Mouse (Mus musculus) macrophage (primary cell): ENCODE data around the gene Ulk4. TPM values are rescaled to one million over a fixed set of nuclear protein-coding genes. Genes with fewer than 3 reads are reported as not detected.

Source experiments
- H3K27ac ChIP-seq: fragments of 350-480 bp; formaldehyde crosslinking; 2 replicates; pipeline ENCODE4 v1.9.0; 2021
- H3K36me3 ChIP-seq: fragments of 350-480 bp; formaldehyde crosslinking; 2 replicates; pipeline ENCODE4 v1.9.0; 2021; ENCODE audit errors: inconsistent target
- H3K4me3 ChIP-seq: fragments of 350-480 bp; formaldehyde crosslinking; 2 replicates; pipeline ENCODE4 v1.9.0; 2021; ENCODE audit errors: inconsistent target
- H3K79me2 ChIP-seq: fragments of 350-480 bp; formaldehyde crosslinking; 2 replicates; pipeline ENCODE4 v1.9.0; 2021; ENCODE audit errors: inconsistent target
- WGBS: methylation state at CpG from one replicate; pipeline ENCODE4 v1.1.7; 2026; ENCODE audit warnings: inconsistent platforms; ENCODE audit not compliant: missing documents; 5-methylcytosine and 5-hydroxymethylcytosine counted together
- polyA plus RNA-seq: library from polyadenylated mRNA; stranded (reverse); fragments of 250-400 nt; gene quantifications from 3 replicates; pipeline ENCODE4 v1.2.4, GENCODE M21; 2018; ENCODE audit warnings: inconsistent platforms

The Ulk4 gene
- polyA plus RNA-seq, 1 experiment from 2014 or later: 2.2 TPM

- H3K79me2 ChIP-seq: no peaks in the 10 kb centered on the region
- H3K36me3 ChIP-seq: no peaks in the 10 kb centered on the region
- no peak overlapping the region for H3K4me3 ChIP-seq
- no peak overlapping the region for H3K27ac ChIP-seq
- 89% methylated on average over 9 of the region's 9 CpGs for WGBS
Measured at GRCm38 (mm10) chr9:121156253-121156831, 120.7 kb downstream of the Ulk4 start.

DNA sequence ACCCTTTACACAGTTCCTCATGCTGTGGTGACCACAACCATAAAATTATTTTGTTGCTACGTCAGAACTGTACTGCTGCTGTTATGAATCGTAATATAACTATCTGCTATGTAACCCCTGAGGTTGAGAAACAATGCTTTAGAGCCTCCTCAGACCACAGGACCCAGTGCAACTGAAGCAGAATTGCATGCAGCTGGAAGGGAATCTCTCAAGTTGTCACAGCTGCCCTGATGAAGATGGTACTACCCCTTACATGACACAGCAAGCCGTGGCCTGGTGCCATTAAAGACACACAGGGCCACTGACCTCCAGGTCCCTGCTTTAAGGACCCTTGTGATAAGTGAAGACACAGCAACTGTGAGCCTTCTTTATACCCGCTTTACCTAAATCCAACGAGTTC lies 123.7 kb downstream of the Ulk4 start:
- 85% methylated on average over 5 of the region's 5 CpGs for WGBS

GRCm38 (mm10) chr9:121148602-121149001 lies 128.4 kb downstream of the Ulk4 start:
- WGBS: 94% methylated on average over 3 of the region's 3 CpGs

More for the DNA sequence above, 123.7 kb downstream of the Ulk4 start:
- Histone ChIP-seq H3K27ac (no peak overlapping the region), H3K4me3 (no peak overlapping the region), H3K36me3 (no peaks in the 10 kb centered on the region), H3K79me2 (no peaks in the 10 kb centered on the region)

GRCm38 (mm10) chr9:121143208-121143607 lies 133.8 kb downstream of the Ulk4 start:
- 92% methylated on average over 6 of the region's 6 CpGs for WGBS
- Histone ChIP-seq H3K36me3 (no peaks in the 10 kb centered on the region), H3K79me2 (no peaks in the 10 kb centered on the region), H3K27ac (no peak overlapping the region), H3K4me3 (no peak overlapping the region)

More at GRCm38 (mm10) chr9:121148602-121149001, 128.4 kb downstream of the Ulk4 start:
- H3K4me3 ChIP-seq: no peak overlapping the region
- H3K79me2 ChIP-seq: no peaks in the 10 kb centered on the region
- no peaks in the 10 kb centered on the region for H3K36me3 ChIP-seq
- H3K27ac ChIP-seq: no peak overlapping the region

DNA sequence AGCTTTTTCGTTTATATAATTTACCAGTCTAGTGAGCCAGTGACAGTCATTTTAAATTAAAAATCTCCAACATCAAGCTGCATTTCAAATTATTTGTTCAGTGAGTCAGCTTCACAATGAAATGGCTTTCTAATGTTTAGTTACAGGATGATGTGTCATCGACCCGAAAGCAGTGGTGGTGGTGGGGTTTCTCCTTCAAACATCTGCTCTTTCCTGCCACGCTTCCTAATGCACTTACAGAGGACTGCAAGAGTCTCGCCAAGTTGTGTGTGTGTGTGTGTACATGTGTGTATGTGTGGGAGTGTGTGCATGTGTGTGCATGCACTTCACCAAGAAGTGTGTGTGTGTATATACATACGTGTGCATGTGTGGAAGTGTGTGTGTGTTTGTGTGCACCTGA lies 144.4 kb downstream of the Ulk4 start:
- Histone ChIP-seq H3K79me2 (no peaks in the 10 kb centered on the region), H3K27ac (no peak overlapping the region), H3K4me3 (no peak overlapping the region), H3K36me3 (no peaks in the 10 kb centered on the region)
- WGBS: 20% methylated on average over 6 of the region's 6 CpGs

GRCm38 (mm10) chr9:121129533-121129932 lies 147.5 kb downstream of the Ulk4 start:
- WGBS: 100% methylated on average over 2 of the region's 2 CpGs
- H3K36me3 ChIP-seq: no peaks in the 10 kb centered on the region
- no peak overlapping the region for H3K4me3 ChIP-seq
- H3K79me2 ChIP-seq: no peaks in the 10 kb centered on the region
- no peak overlapping the region for H3K27ac ChIP-seq

DNA sequence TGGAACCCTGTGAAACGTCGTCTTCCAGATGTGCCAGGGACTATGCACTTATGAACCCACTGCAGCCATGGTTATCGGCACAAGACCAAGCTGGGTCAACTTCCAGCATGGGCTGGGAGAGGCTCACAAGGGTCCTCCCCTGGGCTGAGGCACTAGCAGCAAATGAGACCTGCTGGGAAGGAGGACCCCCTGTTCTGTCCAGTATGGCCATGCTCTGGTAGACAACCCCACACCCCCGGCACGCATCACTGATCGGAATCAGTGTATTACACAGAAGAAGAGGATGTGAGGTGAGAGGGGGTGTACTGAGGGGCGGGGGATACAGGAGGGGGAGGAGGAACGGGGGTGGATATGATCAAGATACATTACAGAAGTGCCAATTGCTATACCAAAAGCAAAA lies 148.1 kb downstream of the Ulk4 start:
- WGBS: 100% methylated on average over 3 of the region's 8 CpGs
- no peak overlapping the region for H3K27ac ChIP-seq
- H3K36me3 ChIP-seq: no peaks in the 10 kb centered on the region
- no peak overlapping the region for H3K4me3 ChIP-seq
- no peaks in the 10 kb centered on the region for H3K79me2 ChIP-seq

DNA sequence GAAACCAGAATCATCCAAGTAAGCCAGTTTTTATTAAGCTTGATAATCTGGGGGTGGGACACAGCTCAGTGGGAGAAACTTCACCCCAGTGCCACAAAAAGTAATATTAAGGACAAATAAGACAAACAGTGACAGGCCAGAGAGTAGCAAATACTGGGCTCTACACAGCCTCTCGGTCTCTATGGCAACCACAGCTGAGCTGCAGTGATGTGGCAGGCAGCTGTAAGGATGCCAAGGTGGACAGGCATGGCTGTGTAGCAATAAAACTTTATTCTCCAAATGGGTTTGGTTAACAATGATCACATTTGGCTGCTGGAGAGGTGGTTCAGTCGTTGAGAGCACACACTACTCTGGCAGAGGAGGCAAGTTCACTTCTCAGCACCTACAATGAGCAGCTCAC lies 150.0 kb downstream of the Ulk4 start:
- Histone ChIP-seq H3K36me3 (no peaks in the 10 kb centered on the region), H3K27ac (no peak overlapping the region), H3K79me2 (no peaks in the 10 kb centered on the region), H3K4me3 (no peak overlapping the region)
- 77% methylated on average over 2 of the region's 2 CpGs for WGBS

DNA sequence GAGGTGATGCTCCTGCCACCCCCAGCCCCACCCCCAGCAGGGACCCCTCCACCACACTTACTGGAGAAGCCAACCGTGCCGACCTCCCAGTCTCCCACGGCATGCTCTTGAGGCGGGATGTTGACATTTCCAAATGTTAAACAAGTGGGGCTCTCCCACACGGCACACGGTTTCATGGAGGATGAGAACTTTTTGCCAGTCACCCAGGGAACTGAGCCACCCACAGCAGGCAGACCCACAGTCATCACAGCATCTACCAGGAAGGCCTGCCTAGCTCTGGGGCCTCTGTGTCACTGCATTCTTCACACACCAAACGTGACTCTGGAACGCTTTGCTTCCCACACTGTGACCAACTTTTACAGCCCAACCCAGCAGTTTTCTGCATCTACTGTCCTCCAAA lies 152.3 kb downstream of the Ulk4 start:
- no peaks in the 10 kb centered on the region for H3K79me2 ChIP-seq
- no peaks in the 10 kb centered on the region for H3K36me3 ChIP-seq
- no peak overlapping the region for H3K27ac ChIP-seq
- no peak overlapping the region for H3K4me3 ChIP-seq
- 97% methylated on average over 8 of the region's 8 CpGs for WGBS

DNA sequence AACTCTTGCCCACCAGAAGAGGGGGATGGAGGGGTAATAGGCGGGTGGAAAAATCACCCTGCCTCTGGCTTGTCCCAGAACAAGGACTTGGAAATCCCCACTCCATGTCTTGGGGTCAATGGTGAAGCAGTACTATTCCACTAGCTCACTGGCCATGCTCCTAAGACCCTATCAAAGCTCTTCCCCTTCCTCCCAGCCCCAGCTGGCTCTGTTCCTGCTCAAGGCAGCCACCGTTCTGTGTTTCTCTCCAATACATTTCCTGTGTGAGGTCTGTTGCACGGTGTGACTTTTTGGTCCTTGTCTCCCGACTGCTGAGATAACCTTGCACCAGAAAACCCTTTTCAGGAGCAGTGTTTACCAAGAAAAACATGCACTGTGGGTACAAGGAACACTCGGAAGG lies 155.0 kb downstream of the Ulk4 start:
- Histone ChIP-seq H3K79me2 (no peaks in the 10 kb centered on the region), H3K4me3 (no peak overlapping the region), H3K27ac (no peak overlapping the region), H3K36me3 (no peaks in the 10 kb centered on the region)
- WGBS: 21% methylated on average over 5 of the region's 5 CpGs

DNA sequence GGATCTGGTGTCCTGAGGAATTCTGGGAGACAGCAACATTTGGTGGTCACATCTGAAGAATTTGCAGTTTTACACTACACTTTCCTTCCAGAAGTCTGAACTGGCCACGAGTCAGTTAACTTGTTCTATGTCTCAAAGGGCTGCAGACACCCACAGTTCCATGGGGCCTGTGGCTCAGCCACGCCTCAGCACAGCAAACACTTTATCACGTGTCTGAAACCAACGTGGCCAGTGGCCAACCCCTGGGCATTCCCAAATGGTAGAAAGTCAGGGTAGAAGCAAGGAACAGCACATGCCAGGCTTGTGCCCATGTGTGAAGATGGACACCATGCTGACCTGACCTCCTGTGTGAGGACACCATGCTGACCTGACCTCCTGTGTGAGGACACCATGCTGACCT lies 159.1 kb downstream of the Ulk4 start:
- 76% methylated on average over 4 of the region's 4 CpGs for WGBS
- Histone ChIP-seq H3K4me3 (no peak overlapping the region), H3K27ac (no peak overlapping the region), H3K36me3 (no peaks in the 10 kb centered on the region), H3K79me2 (no peaks in the 10 kb centered on the region)

- H3K4me3 ChIP-seq: no peak overlapping the region
- 36% methylated on average over 1 of the region's 1 CpGs for WGBS
- no peaks in the 10 kb centered on the region for H3K79me2 ChIP-seq
- H3K27ac ChIP-seq: no peak overlapping the region
- no peaks in the 10 kb centered on the region for H3K36me3 ChIP-seq
Measured at GRCm38 (mm10) chr9:121112131-121112530, 164.9 kb downstream of the Ulk4 start.

DNA sequence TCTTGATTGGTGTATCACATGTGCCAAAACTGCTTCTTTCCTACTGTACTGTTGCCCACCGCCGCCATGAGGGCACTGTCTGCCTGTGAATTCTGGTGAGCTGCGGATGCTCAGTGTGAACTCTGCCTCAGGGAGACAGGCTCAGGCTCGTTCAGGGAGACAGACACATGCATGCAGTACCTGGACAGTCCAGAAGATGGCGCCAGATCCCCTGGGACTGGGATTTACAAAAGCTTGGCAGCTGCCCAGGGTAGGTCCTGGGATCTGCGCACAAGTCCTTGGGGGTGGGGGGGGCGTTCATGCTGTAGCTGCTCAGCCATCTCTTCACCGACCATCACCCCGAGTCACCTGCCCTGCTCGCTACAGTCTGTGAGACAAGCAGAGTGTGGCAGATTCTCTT lies 168.9 kb downstream of the Ulk4 start:
- Histone ChIP-seq H3K4me3 (no peak overlapping the region), H3K36me3 (no peaks in the 10 kb centered on the region), H3K79me2 (no peaks in the 10 kb centered on the region), H3K27ac (no peak overlapping the region)
- 30% methylated on average over 10 of the region's 10 CpGs for WGBS

DNA sequence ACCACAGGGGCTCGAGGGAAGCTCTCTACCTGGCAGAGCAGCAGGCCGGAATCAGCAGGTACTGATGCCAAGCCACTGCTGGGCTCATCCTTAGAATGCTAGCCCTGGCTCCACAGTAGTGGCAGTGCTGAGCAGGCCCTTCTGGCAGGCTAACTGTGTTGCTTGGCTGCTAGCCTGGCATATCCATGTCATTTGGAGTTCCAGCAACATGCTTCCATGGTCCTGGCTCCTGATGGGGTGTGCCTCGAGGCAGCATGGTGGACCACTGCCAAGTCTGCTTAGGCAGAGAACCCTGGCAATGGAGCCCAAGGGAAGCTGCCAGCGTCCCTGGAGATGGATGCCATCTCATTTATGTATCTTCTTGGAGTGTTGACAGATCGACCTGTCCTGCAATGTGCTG lies 169.4 kb downstream of the Ulk4 start:
- Histone ChIP-seq H3K27ac (no peak overlapping the region), H3K79me2 (no peaks in the 10 kb centered on the region), H3K36me3 (no peaks in the 10 kb centered on the region), H3K4me3 (no peak overlapping the region)
- 70% methylated on average over 5 of the region's 5 CpGs for WGBS

GRCm38 (mm10) chr9:121107101-121107500 lies 169.9 kb downstream of the Ulk4 start:
- Histone ChIP-seq H3K79me2 (no peaks in the 10 kb centered on the region), H3K36me3 (no peaks in the 10 kb centered on the region), H3K4me3 (no peak overlapping the region), H3K27ac (no peak overlapping the region)
- 61% methylated on average over 11 of the region's 11 CpGs for WGBS

DNA sequence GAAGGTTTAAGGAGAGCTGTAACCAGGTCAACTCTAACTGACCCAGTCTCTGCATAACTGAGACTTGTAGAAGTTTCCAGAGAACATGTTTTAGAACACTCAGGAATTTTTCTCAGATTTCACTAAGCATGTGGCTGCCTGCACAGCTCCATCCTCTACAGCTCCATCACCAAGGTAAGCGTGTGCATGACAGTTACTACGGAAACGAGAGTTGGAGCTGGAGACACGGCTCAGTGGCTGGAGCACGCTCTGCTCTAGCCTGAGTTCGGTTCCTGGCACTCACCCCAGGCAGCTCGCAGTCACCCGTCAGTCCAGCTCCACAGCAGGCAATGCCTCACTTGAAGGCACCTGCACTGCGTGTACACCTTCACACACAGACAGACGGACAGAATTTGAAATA lies 175.5 kb downstream of the Ulk4 start:
- H3K36me3 ChIP-seq: no peaks in the 10 kb centered on the region
- no peak overlapping the region for H3K27ac ChIP-seq
- WGBS: 88% methylated on average over 10 of the region's 10 CpGs
- H3K4me3 ChIP-seq: no peak overlapping the region
- no peaks in the 10 kb centered on the region for H3K79me2 ChIP-seq
